Mouse (Mus musculus) forebrain, embryonic 16.5 days (tissue): ENCODE results near the gene Kcnk13. TPM values are rescaled to one million over a fixed set of nuclear protein-coding genes. Genes with fewer than 3 reads are reported as not detected.

Source experiments
- ATAC-seq: fragments of 200-750 bp; cut with Nextera tagmentation; 2 replicates; pipeline ENCODE4 v1.8.0; 2017; ENCODE audit warnings: mild to moderate bottlenecking, moderate library complexity
- H3K27ac ChIP-seq: fragments of 300-500 bp; sonication (generic); 2 replicates; pipeline ENCODE4 v1.5.1; 2014; ENCODE audit warnings: low read length, control low read depth
- H3K27me3 ChIP-seq: fragments of 300-500 bp; sonication (generic); replicated peaks from 2 replicates; pipeline ENCODE4 v1.6.1; 2014; ENCODE audit warnings: low read length; ENCODE audit not compliant: control insufficient read depth, insufficient read depth
- H3K36me3 ChIP-seq: fragments of 300-500 bp; sonication (generic); 2 replicates; pipeline ENCODE4 v1.6.1; 2014; ENCODE audit not compliant: control insufficient read depth, insufficient read depth
- H3K4me1 ChIP-seq: fragments of 300-500 bp; sonication (generic); replicated peaks from 2 replicates; pipeline ENCODE4 v1.6.1; 2014; ENCODE audit warnings: low read length; ENCODE audit not compliant: control insufficient read depth, insufficient read depth
- H3K4me2 ChIP-seq: fragments of 300-500 bp; sonication (generic); 2 replicates; pipeline ENCODE4 v1.6.1; 2014; ENCODE audit warnings: mild to moderate bottlenecking, low read length, control low read depth
- H3K4me3 ChIP-seq: fragments of 300-500 bp; sonication (generic); replicated peaks from 2 replicates; pipeline ENCODE4 v1.5.1; 2014; ENCODE audit warnings: mild to moderate bottlenecking, low read length, control low read depth
- H3K9ac ChIP-seq: fragments of 300-500 bp; sonication (generic); replicated peaks from 2 replicates; pipeline ENCODE4 v1.6.1; 2014; ENCODE audit warnings: low read depth, low read length, control low read depth
- H3K9me3 ChIP-seq: fragments of 300-500 bp; sonication (generic); 2 replicates; pipeline ENCODE4 v1.6.1; 2016; ENCODE audit warnings: low read length; ENCODE audit not compliant: control insufficient read depth
- WGBS: fragments of 180-500 bp; shearing (Covaris S2); extraction: QIAGEN DNeasy Blood & Tissue Kit; methylation state at CpG from one replicate; pipeline ENCODE4 v1.1.7; 2014; 5-methylcytosine and 5-hydroxymethylcytosine counted together
- polyA plus RNA-seq: library from polyadenylated mRNA; unstranded; fragments of >200 nt; fragmentation: Nextera tagmentation; extraction: Ambion mirVana; gene quantifications from 2 replicates; pipeline ENCODE4 v1.2.1, GENCODE M21; 2015

Gene Kcnk13
- polyA plus RNA-seq, 1 experiment from 2014 or later, result 0.90 TPM

DNA sequence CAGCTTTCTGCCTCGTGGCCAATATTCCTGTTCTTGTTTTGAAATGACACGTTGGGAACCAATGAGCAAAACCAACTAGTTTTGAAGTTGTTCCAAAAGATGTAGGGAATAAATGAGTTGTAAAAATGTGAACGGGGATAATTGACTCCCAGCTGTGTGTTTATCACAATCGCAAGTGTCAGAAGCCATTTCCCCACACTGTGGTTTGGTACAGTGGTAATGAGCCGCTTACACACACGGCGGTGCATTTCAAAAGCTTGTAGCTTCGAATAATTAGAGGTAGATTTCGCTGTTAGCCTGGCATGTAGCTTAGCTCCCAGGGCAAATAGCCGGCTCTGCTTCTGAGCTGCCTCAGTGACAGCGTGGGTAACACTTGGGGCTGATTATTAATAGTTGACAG, 61.4 kb downstream of the Kcnk13 start:
- WGBS, result 12% methylated on average over 11 of the region's 11 CpGs
- Histone ChIP-seq H3K4me2 (no peak overlapping the region), H3K9ac (no peak overlapping the region), H3K27ac (no peak overlapping the region), H3K27me3 (no peaks in the 10 kb centered on the region), H3K36me3 (no peaks in the 10 kb centered on the region), H3K9me3 (no peaks in the 10 kb centered on the region), H3K4me3 (no peak overlapping the region), H3K4me1 (peaks cover 7% of the 10 kb centered on the region)
- peak; percentile 78 for ATAC-seq

DNA sequence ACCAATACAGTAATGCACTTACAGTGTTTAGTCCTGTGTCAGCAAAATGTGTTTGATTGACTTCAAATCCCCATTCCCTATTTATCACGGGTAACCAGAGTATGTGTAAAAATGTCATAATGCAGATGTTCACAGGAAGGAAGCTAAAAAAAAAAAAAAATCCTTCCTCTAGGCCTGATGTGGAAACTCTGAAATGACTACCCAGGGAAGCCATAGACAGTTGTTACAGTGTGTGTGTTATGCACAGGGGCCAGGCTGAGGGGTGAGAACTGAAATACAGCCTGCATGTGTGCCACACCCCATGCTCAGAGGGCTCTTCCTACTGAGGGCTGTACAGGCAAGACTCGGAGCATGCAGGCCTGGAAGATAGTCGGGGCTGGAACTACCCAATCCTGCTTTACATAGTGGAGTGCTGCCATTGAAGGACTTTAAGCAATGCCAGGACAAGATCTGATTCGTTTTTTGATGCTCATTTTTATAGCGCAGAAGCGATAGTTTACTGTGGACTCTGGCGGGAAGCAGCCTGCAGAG, 62.5 kb downstream of the Kcnk13 start:
- ATAC-seq, result no peak
- H3K4me3 ChIP-seq, result no peak overlapping the region
- WGBS, result 81% methylated on average over 7 of the region's 7 CpGs
- no peaks in the 10 kb centered on the region for H3K36me3 ChIP-seq
- no peak overlapping the region for H3K4me2 ChIP-seq
- H3K9me3 ChIP-seq, result no peaks in the 10 kb centered on the region
- H3K27me3 ChIP-seq, result no peaks in the 10 kb centered on the region
- H3K4me1 ChIP-seq, result peaks cover 7% of the 10 kb centered on the region
- H3K9ac ChIP-seq, result no peak overlapping the region
- H3K27ac ChIP-seq, result no peak overlapping the region

DNA sequence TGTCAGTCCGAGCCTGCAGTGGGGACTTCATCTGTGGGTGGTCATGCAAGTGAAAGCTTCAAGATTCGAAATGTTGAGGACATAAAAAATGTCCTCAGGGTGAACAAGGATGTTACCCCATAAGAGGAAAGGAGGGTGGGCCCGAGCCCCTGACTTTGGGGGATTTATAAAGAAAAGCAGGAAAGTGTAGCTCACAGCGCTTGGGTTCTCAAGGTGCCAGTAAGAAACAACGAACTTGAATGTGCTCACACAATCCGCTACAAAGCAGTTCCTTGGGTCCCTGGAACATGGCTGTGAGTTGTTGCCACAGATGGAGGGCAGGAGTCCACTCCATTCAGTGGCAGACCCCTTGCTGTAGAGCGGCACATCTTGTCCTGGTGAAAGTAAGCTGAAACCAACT, 63.0 kb downstream of the Kcnk13 start:
- Histone ChIP-seq H3K4me3 (no peak overlapping the region), H3K27ac (no peak overlapping the region), H3K36me3 (no peaks in the 10 kb centered on the region), H3K27me3 (no peaks in the 10 kb centered on the region), H3K4me1 (peaks cover 7% of the 10 kb centered on the region), H3K9me3 (no peaks in the 10 kb centered on the region), H3K9ac (no peak overlapping the region), H3K4me2 (no peak overlapping the region)
- WGBS, result 79% methylated on average over 7 of the region's 7 CpGs
- no peak for ATAC-seq

DNA sequence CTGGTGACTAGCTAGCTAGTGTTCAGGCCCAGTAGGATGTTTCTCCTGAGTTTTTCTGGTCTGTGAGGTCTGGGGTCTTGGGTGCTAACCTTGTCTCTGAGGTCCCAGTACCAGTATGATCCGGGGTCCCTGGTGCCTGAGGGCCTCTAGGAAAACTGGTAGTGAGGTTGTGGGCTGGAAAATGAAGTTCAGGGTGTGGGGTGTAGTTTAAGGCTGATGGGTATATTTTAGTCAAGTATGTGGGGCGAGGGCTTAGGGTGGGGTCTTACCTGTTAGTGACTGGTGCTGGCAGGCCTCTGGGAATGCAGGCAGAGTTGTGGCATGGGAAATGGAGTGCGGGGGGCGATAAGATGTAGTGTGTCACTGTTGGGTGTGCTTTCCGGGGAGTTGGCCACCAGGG, 67.4 kb downstream of the Kcnk13 start:
- no peaks in the 10 kb centered on the region for H3K9me3 ChIP-seq
- H3K4me3 ChIP-seq, result no peak overlapping the region
- H3K4me1 ChIP-seq, result no peaks in the 10 kb centered on the region
- WGBS, result 83% methylated on average over 5 of the region's 5 CpGs
- H3K36me3 ChIP-seq, result no peaks in the 10 kb centered on the region
- no peaks in the 10 kb centered on the region for H3K27me3 ChIP-seq
- no peak overlapping the region for H3K27ac ChIP-seq
- no peak overlapping the region for H3K9ac ChIP-seq
- ATAC-seq, result no peak
- H3K4me2 ChIP-seq, result no peak overlapping the region

DNA sequence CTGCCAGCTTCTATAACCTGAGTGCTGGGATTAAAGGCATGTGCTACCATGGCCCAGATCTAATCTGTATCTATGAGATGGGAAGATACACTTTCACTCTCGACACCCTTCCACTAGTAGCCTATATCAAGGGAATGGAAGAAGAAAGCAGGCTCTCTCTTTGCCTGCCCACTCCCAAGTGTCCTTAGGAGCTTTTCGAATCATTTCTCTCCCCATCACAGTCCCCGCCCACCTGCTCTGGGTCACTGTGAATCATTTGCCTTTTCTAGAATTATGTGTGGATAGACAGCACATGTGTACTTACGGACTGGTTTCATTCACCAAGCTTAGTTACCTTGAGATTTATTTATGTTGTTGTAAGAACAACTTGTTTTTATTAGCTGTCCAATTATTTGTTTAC, 68.2 kb downstream of the Kcnk13 start:
- no peak for ATAC-seq
- Histone ChIP-seq H3K4me1 (no peaks in the 10 kb centered on the region), H3K4me3 (no peak overlapping the region), H3K36me3 (no peaks in the 10 kb centered on the region), H3K9me3 (no peaks in the 10 kb centered on the region), H3K4me2 (no peak overlapping the region), H3K9ac (no peak overlapping the region), H3K27me3 (no peaks in the 10 kb centered on the region), H3K27ac (no peak overlapping the region)
- WGBS, result 88% methylated on average over 4 of the region's 4 CpGs

DNA sequence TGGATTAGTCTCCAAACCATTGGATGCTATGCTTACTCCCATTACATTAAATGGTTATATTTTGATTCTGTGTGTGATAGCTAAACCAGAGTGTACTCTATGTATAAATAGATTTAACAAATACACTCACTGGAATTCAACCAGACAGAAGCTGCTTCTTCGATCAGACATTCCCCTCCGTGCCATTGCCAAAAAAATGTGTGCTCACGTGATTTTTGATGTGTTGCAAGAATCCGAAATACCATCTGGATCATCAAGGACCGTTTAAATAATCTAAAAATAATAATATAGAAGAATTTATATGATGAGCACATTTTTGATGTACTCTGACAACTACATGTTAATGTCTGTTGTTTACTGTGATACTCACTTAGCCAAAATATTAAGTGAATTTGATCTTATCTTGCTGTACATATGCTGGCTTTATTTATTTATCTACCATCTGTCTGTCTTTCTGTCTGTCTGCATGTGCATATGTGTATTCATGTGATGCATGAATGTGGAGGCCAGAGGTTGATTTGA, 74.5 kb downstream of the Kcnk13 start:
- H3K4me1 ChIP-seq, result no peaks in the 10 kb centered on the region
- no peak overlapping the region for H3K4me2 ChIP-seq
- H3K9me3 ChIP-seq, result no peaks in the 10 kb centered on the region
- no peaks in the 10 kb centered on the region for H3K36me3 ChIP-seq
- H3K27ac ChIP-seq, result no peak overlapping the region
- H3K9ac ChIP-seq, result no peak overlapping the region
- H3K27me3 ChIP-seq, result no peaks in the 10 kb centered on the region
- H3K4me3 ChIP-seq, result no peak overlapping the region
- ATAC-seq, result no peak; the same call in 1 of the 2 replicates
- 73% methylated on average over 5 of the region's 5 CpGs for WGBS

DNA sequence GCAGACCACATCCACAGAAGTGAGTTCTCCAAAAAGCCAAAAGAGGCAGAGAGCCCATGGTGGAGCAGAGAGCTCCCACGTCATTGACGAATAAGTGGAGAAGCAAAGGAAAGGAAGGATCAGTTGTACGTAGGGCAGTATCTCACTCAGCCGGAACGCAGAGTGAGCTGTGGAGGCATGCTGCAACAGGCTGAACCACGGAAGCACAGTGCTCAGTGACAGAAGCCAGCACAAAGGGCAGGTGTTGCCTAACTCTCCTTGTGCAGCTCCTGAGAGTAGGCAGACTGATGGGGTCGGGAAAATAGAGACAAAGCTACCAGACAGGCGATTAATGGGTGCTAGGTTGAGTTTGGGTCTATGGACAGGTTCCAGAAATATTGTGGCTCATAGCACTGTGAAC, 77.8 kb downstream of the Kcnk13 start:
- H3K27me3 ChIP-seq, result no peaks in the 10 kb centered on the region
- H3K9ac ChIP-seq, result no peak overlapping the region
- ATAC-seq, result no peak
- no peaks in the 10 kb centered on the region for H3K36me3 ChIP-seq
- H3K4me2 ChIP-seq, result no peak overlapping the region
- H3K9me3 ChIP-seq, result no peaks in the 10 kb centered on the region
- H3K27ac ChIP-seq, result no peak overlapping the region
- WGBS, result 85% methylated on average over 8 of the region's 8 CpGs
- H3K4me3 ChIP-seq, result no peak overlapping the region
- H3K4me1 ChIP-seq, result no peaks in the 10 kb centered on the region

DNA sequence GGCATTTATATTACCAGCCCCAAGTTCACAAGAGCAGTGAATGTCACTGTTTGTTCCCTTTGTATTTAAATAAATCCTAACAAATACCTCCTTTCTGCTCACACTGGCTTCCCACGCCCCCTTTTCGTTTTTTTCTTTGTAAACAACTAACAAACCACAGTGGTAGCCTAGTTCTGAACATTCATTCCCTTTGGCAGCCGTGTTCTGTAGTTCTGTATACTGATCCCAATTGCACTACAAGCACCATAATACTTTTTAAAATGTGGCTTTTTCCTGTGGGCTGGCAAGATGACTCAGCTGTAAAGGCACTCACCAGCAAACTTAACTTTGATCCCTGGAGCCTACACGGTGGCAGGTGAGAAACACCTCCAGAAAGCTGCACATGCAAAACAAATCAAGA, 80.4 kb downstream of the Kcnk13 start:
- H3K4me2 ChIP-seq, result no peak overlapping the region
- no peaks in the 10 kb centered on the region for H3K9me3 ChIP-seq
- ATAC-seq, result no peak
- 50% methylated on average over 4 of the region's 4 CpGs for WGBS
- H3K4me3 ChIP-seq, result no peak overlapping the region
- H3K27ac ChIP-seq, result no peak overlapping the region
- H3K36me3 ChIP-seq, result no peaks in the 10 kb centered on the region
- no peaks in the 10 kb centered on the region for H3K27me3 ChIP-seq
- no peak overlapping the region for H3K9ac ChIP-seq
- no peaks in the 10 kb centered on the region for H3K4me1 ChIP-seq

DNA sequence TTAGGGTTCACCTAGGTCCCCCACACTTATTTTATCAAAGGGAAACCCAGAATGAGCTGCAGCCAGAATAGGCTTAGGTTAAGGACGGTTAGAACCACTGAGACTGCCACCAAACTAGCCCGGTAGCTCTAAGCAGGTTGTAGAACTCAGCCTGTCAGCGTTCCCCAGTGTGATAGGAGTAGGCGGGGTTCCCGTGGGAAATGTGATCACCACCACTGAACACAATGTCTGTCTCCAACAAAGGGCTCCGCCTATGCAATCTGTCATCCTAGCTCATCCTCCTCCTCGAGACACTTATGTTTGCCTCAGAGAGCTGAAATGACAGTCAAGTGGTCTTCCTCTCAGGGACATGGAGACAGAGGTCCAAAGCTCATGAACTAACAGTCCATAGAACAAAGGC, 86.3 kb downstream of the Kcnk13 start:
- H3K27ac ChIP-seq, result no peak overlapping the region
- WGBS, result 76% methylated on average over 7 of the region's 7 CpGs

DNA sequence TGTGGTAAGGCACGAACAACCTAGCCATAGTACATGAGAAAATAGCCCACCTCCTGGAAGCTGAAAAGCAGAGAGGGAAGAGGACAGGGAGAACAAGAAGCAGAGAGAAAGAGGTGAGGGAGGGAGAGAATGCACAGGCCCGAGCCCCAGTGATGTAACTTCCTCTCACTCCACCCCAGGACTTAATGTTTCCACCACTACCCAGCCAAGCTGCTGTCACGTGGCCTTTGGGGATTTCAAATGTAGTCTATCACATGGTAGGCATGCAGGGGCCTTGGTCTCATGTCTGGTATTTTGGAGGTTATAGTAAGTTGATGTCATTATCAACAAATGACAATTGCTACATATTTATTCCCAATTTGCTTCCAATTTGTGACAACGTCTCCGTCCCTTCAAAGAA, 89.3 kb downstream of the Kcnk13 start:
- Histone ChIP-seq H3K4me1 (no peaks in the 10 kb centered on the region), H3K4me2 (no peak overlapping the region), H3K36me3 (no peaks in the 10 kb centered on the region), H3K27ac (no peak overlapping the region), H3K9ac (no peak overlapping the region), H3K9me3 (no peaks in the 10 kb centered on the region), H3K27me3 (no peaks in the 10 kb centered on the region), H3K4me3 (no peak overlapping the region)
- no peak for ATAC-seq
- WGBS, result 84% methylated on average over 5 of the region's 5 CpGs

More for the DNA sequence above, 86.3 kb downstream of the Kcnk13 start:
- no peak overlapping the region for H3K4me2 ChIP-seq
- H3K4me1 ChIP-seq, result no peaks in the 10 kb centered on the region
- ATAC-seq, result no peak
- H3K36me3 ChIP-seq, result no peaks in the 10 kb centered on the region
- no peak overlapping the region for H3K9ac ChIP-seq
- no peak overlapping the region for H3K4me3 ChIP-seq
- no peaks in the 10 kb centered on the region for H3K9me3 ChIP-seq
- no peaks in the 10 kb centered on the region for H3K27me3 ChIP-seq
